ENCODE assay signal across 11 mouse cellular contexts in the genomic region with DNA sequence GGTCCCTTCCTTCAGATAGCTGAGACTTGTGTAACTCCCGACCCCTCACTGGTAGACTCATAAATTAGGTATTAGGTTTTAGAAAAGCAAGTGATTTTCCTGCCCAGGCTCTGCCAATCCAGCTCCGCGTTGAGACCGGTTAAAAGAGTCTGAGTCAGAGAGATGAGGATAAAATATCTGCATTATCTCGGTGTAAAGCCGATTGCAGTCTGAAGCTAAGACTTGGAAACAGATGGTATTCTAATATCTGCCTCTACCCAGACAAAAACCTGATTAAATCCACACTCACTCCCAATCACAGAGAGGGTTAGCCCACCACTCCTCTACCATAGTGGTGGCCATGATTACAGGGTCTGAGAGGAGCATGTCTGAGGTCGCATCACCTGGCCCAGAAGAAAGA.
"Had no signal": no experiment of that assay in that cellular context is flagged by ENCODE, and none has a peak within 500 bp of the region (broad histone marks: within the 10 kb centered on the region; RNA-seq: fewer than 3 reads in every experiment).

No protein-coding gene starts in this region.

- H3K9ac ChIP-seq: kidney, embryonic 15.5 days; limb, embryonic 13.5 days; liver, embryonic 14.5 days; neural tube, embryonic 12.5 days had no signal

- H3K36me3 ChIP-seq: kidney, embryonic 15.5 days; limb, embryonic 13.5 days; neural tube, embryonic 12.5 days had no signal

- H3K27me3 ChIP-seq: kidney, embryonic 15.5 days; limb, embryonic 13.5 days; neural tube, embryonic 12.5 days had no signal

- H3K9me3 ChIP-seq: neural tube, embryonic 12.5 days had no signal

- H3K27ac ChIP-seq: kidney, embryonic 15.5 days; limb, embryonic 13.5 days; liver, embryonic 14.5 days; neural tube, embryonic 12.5 days had no signal

- H3K4me2 ChIP-seq: kidney, embryonic 15.5 days; limb, embryonic 13.5 days; midbrain, embryonic 11.5 days; neural tube, embryonic 12.5 days had no signal

- H3K4me1 ChIP-seq: neural tube, embryonic 12.5 days had no signal

- H3K4me3 ChIP-seq: kidney, embryonic 15.5 days; limb, embryonic 13.5 days; neural tube, embryonic 12.5 days had no signal

- DNase-seq: kidney, adult 11 months; kidney, postnatal 14 days; left cerebral cortex, postnatal 4 days; lung, adult 18-20 months; right cerebral cortex, postnatal 4 days; thymus, postnatal 36 days had no signal
